8 mouse cellular contexts compared by ENCODE assay signal in the genomic region with DNA sequence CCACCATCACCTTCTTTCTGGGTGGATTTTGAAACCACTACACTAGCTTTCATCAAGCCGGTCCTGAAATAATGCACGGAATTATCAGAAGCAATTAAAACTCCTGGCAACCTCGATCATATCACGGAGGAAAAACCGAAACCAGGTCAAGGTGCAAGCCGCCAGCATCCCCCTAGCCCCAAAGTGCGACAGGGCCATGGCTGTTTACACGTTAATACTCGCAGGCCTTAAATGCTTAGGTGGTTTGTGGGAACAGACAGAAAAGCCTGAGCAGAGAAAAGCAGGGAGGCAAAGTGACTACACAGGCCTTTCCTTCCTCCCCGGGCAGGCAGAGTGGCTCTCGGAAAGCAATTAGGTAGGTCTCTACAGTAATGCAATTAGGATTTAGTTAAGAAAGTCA. TPM values are rescaled to one million over a fixed set of nuclear protein-coding genes. Genes with fewer than 3 reads are reported as not detected.
DNase-seq lines count a peak whose midpoint lies in the region; ATAC-seq and TF ChIP-seq lines count a peak whose summit lies in the region.

No protein-coding gene starts in this region.

- H3K9ac ChIP-seq in forebrain, embryonic 15.5 days (replicated peaks), result peak overlapping the region; percentile 68
- H3K9ac ChIP-seq in midbrain, embryonic 11.5 days (ENCODE audit: low read length), result peak overlapping the region; percentile 95

- peak overlapping the region; percentile 73 for H3K4me3 ChIP-seq in forebrain, embryonic 15.5 days
- peak overlapping the region; percentile 75 for H3K4me3 ChIP-seq in kidney, adult 2 months (ENCODE audit: insufficient read depth, low read depth, low read length)
- H3K4me3 ChIP-seq in midbrain, embryonic 11.5 days (ENCODE audit: low read depth, low read length), result peak overlapping the region; percentile 96

- intact Hi-C loops in heart, postnatal 25 days (cut with DNase I), result loop anchor here (5.0 to 10.0 kb wide), 2 partner anchors 212 to 276 kb away; no protein-coding TSS in a partner anchor

- no peak for TF ChIP-seq POLR2A in kidney, adult 2 months (IDR thresholded peaks at IDR 0.05; ENCODE audit: low read depth, low read length)

- peaks cover 42% of the 10 kb centered on the region for H3K4me1 ChIP-seq in forebrain, embryonic 15.5 days
- H3K4me1 ChIP-seq in kidney, adult 2 months (ENCODE audit: control insufficient read depth, insufficient read depth, low read length), result peaks cover 18% of the 10 kb centered on the region
- peaks cover 33% of the 10 kb centered on the region for H3K4me1 ChIP-seq in midbrain, embryonic 11.5 days (ENCODE audit: control insufficient read depth, insufficient read depth, low read length)

- H3K9me3 ChIP-seq in forebrain, embryonic 15.5 days, result no peaks in the 10 kb centered on the region
- no peaks in the 10 kb centered on the region for H3K9me3 ChIP-seq in midbrain, embryonic 11.5 days (ENCODE audit: control insufficient read depth, low read length)

- peak; percentile 92 for DNase-seq in heart, adult 11 months
- no peak for DNase-seq in heart, postnatal 25 days (ENCODE audit: low spot score)
- DNase-seq in NIH3T3 (ENCODE audit: low read depth) (peak; percentile 26), MN1 (ENCODE audit: low spot score) (no peak)
- DNase-seq in kidney, adult 2 months, result peak; percentile 40
- DNase-seq in midbrain, embryonic 11.5 days (ENCODE audit: low spot score, missing footprints), result peak; percentile 87
- no peak for DNase-seq in urinary bladder, postnatal 25 days (ENCODE audit: low spot score)

- peak overlapping the region; percentile 93 for H3K27ac ChIP-seq in forebrain, embryonic 15.5 days (replicated peaks)
- peak overlapping the region; percentile 73 for H3K27ac ChIP-seq in kidney, adult 2 months (ENCODE audit: insufficient read depth, low read depth, low read length)
- H3K27ac ChIP-seq in midbrain, embryonic 11.5 days (ENCODE audit: low read depth, low read length), result no peak overlapping the region; the same call in 1 of the 2 replicates

- WGBS in forebrain, embryonic 15.5 days, result 5% methylated on average over 11 of the region's 11 CpGs
- WGBS in kidney, adult 2 months, result 7% methylated on average over 11 of the region's 11 CpGs
- 8% methylated on average over 11 of the region's 11 CpGs for WGBS in midbrain, embryonic 11.5 days

- H3K27me3 ChIP-seq in forebrain, embryonic 15.5 days, result no peaks in the 10 kb centered on the region
- no peaks in the 10 kb centered on the region for H3K27me3 ChIP-seq in kidney, adult 2 months (replicated peaks; ENCODE audit: control insufficient read depth, insufficient read depth, low read length)
- H3K27me3 ChIP-seq in midbrain, embryonic 11.5 days (ENCODE audit: control insufficient read depth, insufficient read depth, low read length), result no peaks in the 10 kb centered on the region

- ATAC-seq in forebrain, embryonic 15.5 days (replicated peaks), result no peak
- ATAC-seq in midbrain, embryonic 11.5 days (ENCODE audit: low FRiP score), result no peak

- H3K4me2 ChIP-seq in forebrain, embryonic 15.5 days (replicated peaks), result peak overlapping the region; percentile 74
- peak overlapping the region; percentile 81 for H3K4me2 ChIP-seq in midbrain, embryonic 11.5 days

- TF ChIP-seq CTCF in kidney, adult 2 months (conservative IDR thresholded peaks at IDR 0.05; ENCODE audit: insufficient read depth, insufficient read length, low read depth, low read length), result no peak

- H3K36me3 ChIP-seq in forebrain, embryonic 15.5 days, result no peaks in the 10 kb centered on the region
- H3K36me3 ChIP-seq in kidney, adult 2 months (ENCODE audit: control insufficient read depth, insufficient read depth, low read length), result no peaks in the 10 kb centered on the region
- no peaks in the 10 kb centered on the region for H3K36me3 ChIP-seq in midbrain, embryonic 11.5 days (ENCODE audit: control insufficient read depth, insufficient read depth, low read length)

RNA-seq across cellular contexts. Expression of gene Hdac4, which starts 16.4 kb away (rescaled TPM):
- total RNA-seq in heart, postnatal 25 days (2021), result 10 to 100 TPM; 36.1 to 51.8 TPM
- 31.9 and 32.2 TPM in 2 replicates for polyA plus RNA-seq in forebrain, embryonic 15.5 days (2015; fragmentation: Nextera tagmentation; extraction: Ambion mirVana)
- 10.0 and 11.6 TPM in 2 replicates for polyA plus RNA-seq in kidney, adult 2 months (2012; rRNA removed)
- polyA plus RNA-seq in midbrain, embryonic 11.5 days (2014; fragmentation: Nextera tagmentation; extraction: Ambion mirVana), result 19.2 and 21.9 TPM in 2 replicates

Comparison
In these comparisons a context has a peak if more than half of its experiments do, and no peak if none do; other contexts are left out.
1. DNase-seq: peak in heart, adult 11 months (single experiment), NIH3T3 (single experiment), kidney, adult 2 months (single experiment) and midbrain, embryonic 11.5 days (single experiment); none in heart, postnatal 25 days (single experiment), MN1 (single experiment) and urinary bladder, postnatal 25 days (single experiment).
2. Peak in every context shown above with its lines, with median percentiles within 50 percentile points of each other: H3K4me3 ChIP-seq.